Mouse (Mus musculus) thymus, postnatal 25 days (tissue): ENCODE results near the gene Dnaaf1.

ENCODE experiments used
- DNase-seq: peaks from one replicate; pipeline ENCODE4 v3.0.0; 2022

Gene Dnaaf1

DNA sequence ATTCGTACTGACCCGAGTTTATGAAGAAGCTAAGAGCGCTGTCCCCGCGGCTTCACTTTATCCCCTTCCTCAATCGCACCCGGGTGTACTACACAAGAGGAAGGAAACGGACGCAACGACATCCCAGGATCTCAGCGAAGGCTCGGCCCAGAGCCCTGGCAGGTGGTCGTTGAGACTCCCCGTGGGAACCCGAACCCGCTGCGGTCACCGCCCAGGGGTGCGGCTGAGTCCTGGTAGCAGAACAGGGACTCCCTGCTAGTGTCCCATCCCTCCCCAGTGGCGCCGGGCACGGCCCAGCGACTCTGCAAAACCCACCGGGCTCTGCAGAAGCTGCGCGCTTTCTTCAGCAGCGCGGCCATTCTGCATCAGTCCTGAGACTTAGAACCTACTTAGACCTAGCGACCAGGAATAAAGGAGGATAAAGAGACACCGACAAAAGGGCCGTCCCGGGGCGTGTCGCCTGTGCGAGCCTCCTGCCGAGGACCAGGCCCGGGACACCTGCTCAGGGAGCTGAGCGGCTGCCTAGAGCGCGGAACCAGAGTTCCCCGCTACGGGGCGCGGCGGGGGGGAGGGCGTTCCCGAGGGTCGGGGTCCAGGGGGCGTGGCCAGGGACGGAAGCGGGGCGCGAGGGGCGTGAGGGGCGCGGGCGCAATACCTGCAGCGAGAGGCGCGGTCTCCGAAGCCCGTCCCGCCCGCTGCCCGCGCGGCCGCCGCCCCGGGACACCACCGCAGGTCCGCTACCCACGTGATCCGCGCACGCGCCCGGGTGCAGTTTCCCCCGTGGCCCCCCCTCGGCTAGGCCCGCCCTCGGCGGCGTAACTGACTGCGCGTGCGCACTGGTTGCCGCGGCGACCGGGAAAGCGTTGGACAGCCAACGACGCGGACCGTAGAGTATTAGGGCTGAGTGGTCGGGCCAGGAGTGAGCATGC, at the start of gene Dnaaf1, which contains the start of gene Hsdl1:
Gene Dnaaf1 (plus strand): TSS at position 799 of the 929 bp plus-strand sequence.
Gene Hsdl1 (minus strand): TSS at position 747 of the 929 bp plus-strand sequence.
- peak; percentile 96 for DNase-seq

DNA sequence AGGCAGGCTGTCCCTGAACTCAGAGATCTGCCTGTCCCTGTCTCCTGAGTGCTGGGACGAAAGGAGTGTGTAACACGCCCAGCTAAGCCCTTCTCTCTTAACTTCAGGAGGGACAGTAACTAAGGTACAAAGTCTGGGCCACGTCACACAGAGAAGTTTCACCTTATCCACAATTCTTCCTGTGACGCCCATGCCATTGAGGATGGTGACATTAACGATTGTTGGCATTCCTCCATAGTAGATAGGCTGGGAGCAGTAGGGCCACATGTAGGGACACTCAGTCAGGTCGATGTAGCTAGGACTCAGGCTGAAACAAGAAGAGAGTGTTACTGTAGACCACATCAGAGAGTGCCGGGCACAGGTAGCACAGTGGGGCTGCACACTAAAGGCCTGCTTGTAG, 46.3 kb upstream of the Dnaaf1 start:
- DNase-seq = no peak

DNA sequence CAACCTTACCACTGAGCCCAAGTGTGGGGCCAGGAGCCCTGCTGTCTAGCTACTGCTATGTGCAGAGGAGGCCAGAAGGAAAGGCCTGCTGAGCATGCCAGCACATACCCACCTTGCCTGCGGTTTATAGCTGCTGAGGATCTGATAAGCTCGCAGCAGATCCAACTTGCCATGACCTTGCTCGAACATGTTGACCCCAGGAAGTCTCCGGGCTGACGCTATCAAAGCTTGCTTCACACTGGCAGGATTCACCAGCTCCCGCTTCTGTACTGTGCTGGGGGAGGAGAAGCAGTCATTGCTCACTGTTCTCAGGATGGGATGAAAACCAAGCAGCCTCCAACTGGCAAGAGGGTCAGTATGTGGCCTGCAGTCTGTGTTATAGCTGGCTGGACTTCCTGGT, 44.1 kb upstream of the Dnaaf1 start:
- no peak for DNase-seq

DNA sequence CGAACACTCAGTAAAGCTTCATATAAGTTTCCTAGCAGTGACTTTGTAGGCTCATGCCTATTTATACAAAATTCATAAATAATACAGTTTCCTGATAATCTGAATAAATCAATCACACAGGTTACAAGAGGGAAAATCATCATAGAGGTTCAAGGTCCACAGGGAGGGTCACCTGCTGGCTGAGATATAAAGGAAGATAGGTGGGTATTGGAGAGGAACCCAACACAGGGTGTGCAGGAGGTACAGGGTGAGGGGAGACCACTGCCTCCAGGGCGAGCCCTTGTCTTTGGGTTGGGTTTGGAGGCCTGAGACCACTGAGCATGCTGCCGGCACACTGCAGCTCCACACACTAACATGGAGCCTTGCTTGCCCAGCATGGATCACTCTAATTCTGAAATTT, 43.6 kb upstream of the Dnaaf1 start:
- DNase-seq = no peak

DNA sequence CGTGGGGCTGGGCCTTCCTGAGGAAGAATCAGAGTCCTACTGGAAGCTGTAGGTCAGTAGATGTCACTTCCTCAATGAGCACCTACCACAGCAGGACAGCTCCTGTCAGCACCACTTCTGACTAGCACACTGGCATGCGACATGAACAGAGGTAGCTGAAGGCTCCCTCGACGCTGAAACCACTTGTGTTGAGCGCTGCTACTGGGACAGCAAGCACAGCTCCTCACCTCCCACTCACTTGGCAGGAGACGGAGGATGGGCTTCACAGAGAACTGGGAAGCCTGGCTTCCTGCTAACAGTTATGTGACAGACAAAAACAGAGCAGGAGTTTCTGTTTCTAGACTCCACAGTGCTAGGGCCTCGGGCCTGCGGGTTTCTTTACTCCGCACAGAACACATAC, 43.1 kb upstream of the Dnaaf1 start:
- no peak for DNase-seq

DNA sequence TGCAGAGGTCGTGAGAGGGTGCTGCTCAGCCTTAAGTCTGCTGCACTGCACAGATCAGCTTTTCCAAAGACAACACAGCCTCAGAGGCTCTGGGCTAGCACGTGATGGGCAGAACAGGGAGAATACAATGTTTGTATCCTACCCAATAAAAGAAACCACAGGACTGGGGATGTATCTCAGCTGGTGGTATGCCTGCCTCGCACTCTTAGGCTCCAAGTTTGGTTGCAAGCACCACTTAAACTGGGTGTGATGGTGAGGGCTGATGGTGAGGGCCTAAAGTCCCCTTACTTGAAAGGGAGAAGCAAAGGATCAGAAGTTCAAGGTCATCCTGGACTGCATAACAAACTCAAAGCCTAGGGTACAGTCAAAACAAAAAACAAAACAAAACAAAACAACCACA, 30.4 kb upstream of the Dnaaf1 start:
- no peak for DNase-seq

DNA sequence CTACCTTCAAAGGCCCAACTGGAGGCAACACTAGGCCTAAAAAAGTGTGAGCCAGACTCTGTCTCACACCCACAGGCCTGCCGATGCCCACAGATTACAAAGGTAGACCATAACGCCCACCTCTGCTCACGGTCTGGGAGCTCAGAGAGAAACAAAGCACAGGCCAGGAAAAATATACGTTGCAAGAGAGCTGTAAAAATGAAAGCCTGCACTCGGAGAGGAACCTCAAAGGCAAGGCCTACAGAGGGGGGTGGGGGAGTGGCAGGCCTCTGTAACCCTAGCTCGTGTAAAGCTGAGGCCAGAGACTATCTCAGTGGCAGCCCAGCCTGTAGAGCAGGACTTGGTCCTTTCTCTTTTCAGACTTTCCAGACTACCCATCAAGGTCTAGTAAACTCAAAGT, 29.9 kb upstream of the Dnaaf1 start:
- no peak for DNase-seq

DNA sequence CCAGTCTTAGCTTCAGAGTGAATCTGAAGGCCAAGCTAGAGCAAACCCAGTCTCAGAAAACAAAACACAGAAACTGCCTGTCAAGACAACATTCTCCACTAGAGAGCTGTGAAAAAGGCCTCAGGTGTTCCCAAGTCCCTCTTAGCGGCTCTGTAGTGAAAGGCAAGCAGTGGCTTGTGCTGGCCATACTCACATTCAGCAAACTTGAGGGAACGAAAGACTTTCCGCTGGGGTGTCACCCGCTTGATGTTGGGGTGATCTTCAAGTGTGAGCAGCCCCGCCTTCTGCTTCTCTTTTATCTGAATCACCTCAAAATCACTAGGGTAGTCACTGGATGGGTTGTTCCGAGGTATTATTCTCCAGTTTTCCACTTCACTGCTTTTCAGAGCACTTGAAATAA, 29.2 kb upstream of the Dnaaf1 start:
- DNase-seq = no peak

DNA sequence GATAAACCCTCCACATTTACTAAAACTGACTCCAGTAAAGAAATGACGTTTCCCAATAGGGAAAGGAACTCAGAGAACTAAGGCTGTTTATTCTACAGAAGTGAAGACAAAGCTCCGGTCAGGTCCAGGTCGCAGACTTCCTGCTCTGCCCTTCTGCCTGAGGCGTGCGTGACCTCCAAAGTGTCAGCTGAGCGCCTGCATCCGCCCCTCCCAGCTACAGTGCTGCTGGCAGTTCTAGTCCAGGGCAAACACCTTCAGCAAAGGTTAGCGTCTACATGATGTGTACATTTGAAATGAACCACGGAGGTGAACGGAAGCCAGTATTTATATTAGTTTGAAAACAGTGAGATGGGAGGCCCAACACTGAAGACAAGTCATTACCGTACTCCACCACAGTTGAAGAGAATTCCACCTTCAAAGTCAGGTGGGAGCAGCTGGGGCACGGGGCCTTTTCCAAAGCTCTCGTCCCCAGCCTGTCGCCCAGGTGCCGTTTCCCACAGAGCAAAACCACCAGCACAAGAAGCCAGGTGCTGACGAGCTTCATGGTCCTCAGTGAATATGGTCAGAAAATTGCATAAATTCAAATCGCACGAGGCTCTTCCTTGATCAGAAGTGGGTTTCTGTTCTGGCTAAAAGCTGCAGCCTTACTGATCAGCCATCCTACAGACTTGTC, 27.9 kb upstream of the Dnaaf1 start:
- no peak for DNase-seq

DNA sequence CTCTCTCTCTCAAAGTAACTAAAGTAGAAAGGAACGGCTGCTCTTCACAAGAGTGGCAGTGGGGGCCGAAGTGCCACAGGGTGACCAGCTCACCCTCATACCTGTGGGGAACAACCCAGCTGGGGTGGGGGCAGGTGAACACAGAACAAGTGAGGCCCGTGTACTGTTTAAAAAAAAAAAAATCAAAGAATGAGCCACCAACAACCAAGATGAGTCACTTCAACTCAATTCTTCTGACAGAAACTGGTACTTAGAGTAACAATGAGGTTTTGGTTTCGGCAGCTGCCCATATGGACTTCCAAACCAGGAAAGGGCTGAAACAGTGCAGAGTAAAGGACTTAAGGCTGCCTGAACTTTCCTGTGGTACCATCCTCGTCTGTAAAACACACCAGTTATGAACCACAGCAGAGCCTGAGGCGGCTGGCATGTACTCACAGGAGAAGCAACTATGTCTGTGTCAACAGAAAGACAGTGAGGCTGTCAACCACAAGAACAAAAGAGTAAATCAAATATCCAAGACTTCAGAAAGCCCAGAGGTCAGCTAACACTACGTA, 26.4 kb upstream of the Dnaaf1 start:
- DNase-seq = no peak

DNA sequence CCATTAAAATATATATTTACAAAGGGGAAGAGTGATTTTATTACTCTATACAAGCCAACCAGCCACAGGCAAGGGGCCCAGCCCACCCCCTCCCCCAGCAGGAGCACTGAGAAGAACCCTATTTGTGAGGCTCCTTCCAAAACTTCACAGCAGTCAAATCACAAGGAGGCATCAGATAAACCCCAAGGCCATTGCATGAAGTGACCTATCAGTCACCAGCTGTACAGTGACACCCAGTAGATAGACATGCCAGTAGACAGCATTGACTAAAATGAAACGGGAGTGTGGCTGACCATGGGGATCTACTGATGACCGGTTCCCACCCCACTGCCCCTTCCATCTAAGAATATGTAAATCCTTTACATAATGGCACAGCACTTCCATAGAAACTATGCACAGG, 22.1 kb upstream of the Dnaaf1 start:
- no peak for DNase-seq

DNA sequence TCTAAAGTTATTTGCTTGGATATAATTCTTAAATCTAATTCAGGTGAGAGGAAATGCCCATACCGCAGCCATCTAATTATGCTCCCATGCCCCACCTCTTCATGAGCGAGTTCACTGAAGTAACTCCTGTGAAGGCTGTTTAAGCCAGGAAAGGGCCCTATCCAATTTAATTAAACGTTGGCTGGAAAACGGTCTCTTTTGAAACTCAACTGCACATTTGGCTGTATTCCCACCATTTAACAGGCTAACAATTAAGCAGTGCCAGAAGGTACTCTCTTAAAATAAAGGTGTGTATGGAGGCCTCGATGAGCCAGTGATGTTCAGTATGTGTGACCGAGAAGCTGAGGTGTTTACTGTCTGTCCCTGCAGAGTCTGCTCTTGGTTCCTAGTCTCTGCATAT, 19.2 kb upstream of the Dnaaf1 start:
- DNase-seq = no peak

DNA sequence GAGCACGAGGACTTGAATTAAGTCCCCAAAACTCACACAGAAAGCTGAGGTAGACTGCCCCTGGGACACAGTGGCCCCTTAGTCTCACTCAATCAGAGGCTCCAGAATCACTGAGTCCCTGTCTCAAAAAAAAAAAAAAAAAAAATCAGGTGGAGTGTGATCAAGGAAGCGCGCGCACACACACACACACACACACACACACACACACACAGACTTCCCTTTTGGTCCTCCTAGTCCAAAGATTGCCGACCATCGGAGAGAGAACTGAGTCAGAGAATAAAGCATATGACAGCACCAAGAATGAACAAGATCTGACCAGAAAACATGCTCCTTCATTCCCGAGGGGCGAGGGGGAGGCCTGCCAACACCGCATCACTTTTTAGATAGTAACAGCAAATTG, 17.9 kb upstream of the Dnaaf1 start:
- DNase-seq = no peak

DNA sequence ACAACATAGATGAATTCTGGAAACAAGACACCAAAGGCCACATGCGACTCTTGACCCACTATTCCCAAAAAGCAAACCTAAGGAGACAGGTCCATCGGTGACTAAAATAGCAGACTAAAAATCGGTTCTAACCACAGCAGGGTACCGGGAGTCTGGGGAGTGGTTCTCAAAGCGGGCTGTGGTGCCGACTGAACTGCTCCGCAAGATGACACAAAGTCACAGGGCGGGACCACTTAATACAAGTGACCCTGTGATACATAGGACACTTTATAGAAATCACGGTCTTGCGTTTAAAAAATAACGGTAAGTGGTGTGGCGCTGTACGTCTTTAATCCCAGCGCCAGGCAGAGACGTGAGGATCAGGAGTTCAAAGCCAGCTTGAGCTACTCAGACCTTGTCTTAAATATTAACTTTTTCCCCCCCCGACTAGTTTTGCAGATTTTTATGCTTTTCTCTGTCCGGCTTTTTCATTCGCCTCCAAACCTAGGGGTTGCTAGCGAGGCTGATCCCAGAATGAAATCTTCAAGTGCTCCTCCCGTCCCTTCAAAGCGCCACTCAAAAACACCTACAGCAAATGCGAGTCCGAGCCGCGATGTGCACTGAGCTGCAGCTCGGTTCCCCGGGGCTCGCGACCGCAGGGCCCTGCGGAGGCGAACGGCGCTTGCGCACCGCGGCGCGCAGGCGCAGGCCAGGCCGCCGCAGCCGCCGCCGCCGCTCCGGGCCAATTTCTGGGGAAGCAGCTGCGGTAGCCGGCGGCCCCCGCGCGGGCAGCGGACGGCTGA, 17.0 kb upstream of the Dnaaf1 start:
- DNase-seq = no peak

DNA sequence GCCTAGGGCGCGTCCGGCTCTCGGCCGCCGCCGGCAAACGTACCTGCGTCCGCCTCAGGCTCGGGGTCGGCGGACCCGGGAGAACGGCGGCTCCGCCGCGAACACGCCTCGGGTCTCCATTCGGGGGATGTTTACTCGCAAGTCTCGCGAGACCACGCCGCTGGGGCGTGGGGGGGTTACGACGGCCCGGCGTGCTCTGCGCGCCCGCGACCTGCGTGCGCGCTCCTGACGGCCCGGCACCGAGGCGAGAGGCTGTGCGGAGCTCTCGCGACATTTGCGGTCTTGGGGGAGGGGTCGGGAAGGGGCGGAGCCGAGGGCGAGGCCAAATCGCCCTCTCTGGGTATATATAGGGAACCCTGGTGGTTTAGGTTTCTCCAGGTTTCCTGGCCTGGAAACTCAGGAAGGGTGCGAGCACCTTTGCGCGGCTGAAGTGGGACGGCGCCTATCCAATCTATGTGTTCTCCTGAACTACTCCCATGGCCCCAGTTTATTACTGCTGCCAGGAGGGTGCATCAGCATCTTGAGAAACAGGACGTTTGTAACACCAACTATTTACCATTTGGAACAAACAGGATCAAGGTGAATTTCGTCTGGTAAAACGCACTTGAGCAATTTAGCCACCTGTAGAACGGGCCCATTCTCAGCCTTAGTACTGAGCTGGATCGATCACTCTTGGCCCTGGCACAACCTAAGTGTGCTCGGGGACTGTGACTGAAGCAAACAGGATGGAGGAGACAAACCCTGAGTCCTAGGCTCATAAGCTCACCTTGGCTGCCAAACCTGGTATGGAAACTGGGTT, 16.2 kb upstream of the Dnaaf1 start, which contains the start of gene Mbtps1:
Gene Mbtps1 (minus strand): TSS at position 133 of the 799 bp plus-strand sequence.
- peak; percentile 99 for DNase-seq

DNA sequence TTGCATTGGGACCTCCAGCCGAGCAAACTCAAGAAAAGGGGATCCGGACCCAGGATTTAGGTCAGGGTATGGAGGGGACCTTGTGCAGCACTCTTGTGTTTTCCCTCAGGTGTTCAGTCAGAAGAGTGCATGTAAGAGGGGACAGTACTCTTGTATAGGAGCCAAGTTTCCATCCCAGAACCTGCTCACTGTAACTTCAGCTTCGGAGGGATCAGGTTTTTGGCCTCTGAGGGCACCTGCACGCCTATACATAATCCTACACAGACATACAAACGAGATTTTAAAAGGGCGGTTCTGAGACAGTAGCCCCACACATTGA, 15.7 kb upstream of the Dnaaf1 start:
- DNase-seq = no peak

DNA sequence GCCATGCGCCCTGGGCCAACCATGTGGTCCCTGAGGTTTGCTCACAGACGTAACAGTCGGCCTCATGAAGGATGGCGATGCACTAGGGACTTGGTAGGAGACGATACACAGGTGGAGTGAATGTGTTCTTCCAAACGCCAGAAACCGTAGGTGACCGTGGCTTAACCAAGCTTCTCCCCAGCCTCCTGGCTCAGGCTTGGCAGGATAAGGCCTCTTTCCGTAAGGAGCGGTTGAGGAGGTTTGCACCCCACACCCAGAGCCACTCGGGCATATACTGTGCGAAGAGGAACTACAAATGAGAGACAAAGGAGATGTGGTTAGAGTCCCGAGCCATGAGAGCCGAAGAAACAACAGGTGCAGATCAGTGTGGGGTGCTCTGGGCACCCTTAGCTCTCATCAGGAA, 11.2 kb upstream of the Dnaaf1 start:
- peak; percentile 65 for DNase-seq

DNA sequence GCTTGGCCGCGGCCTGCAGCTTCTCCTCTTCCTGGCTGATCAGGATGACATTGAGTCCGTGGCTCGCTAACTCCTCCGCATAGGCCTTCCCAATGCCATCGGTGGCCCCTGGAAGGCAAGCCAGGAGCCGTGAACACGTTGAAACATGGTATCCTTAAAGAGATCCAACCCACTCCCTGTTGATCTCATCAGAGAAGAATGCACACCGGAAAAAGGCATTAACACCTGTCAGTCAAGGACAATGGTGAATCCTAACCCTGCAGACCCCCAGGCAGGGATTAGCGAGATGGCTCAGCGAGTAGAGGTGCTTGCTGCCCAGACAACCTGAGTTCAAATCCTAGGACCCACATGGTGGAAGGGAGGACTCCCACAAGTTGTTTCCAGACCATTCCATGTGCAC, 8.7 kb upstream of the Dnaaf1 start:
- no peak for DNase-seq

DNA sequence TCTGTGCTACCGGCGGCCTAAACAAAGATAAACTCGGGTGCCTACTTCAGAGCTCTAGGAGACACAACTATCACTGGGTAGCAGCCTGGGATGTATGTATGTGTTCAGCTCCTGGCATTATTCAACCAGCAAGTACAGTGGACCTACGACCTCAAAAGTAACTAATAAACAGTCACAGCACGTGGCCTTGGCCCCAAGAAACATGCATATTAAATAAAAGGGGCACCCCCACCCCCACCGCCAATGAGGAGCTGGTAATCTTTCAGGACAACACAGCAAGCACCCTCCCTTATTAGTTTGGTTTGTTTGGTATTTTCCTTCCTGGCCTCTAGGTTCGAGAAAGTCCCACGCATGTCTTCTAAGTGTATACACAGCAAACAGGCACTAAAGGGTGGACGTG, 6.8 kb upstream of the Dnaaf1 start:
- no peak for DNase-seq

DNA sequence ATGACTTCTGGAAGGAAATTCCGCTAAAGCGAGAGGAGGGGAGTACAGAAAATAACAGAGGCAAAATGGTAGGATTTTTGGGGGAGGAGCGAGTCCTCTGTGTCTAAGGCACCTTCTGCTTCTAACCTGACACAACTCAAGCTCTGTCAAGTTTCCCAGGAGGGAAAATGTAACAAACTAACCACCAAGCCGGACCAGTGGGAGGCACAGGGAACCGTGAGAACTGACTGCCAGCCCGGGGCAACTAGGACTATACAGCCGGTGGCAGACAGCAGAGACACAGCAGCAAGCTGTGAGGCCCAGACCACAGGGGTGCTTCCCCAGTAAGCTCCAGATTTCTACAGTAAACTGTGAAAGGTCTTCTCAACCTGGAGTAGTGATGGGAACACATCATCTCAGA, 6.1 kb upstream of the Dnaaf1 start:
- DNase-seq = no peak

DNA sequence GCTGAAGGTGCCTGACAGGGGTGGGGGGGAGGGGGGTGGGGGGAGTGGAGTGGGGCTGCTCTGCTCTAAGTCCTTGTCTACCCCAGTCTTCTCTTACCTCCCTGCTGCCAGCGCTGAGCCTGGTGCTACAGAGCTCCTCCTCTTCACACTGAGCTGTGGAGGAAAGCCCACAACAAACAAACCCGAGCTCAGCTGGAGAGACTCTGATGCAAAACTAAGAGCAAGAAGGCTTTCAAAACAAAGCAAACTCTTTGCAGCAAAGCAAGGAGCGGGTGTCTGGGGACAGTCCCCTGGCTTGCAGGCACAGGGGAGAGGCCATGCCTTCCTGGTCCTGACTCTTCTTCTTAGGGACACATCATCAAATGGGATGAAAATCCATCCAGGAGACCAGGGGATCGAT, 5.2 kb upstream of the Dnaaf1 start:
- DNase-seq = peak; percentile 83

DNA sequence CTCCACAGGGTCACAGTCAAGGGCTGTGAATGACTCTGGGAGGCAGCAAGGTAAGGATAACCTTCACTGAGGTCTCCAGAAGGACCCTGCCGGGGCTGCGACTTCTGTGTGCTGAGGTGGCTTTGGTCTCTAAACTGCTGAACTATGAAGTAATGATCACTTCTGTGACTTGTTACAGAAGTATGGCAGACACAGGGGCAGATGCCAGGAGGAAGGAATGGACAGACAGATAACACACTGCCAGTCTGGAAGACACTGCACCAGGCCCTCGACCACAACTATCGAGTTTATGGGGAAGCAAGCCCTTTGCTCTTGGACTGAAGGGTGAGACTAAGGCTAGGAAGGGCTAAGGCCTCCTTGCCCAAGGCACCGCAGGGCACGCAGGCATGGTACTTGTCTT, 3.9 kb upstream of the Dnaaf1 start:
- DNase-seq = no peak
